Mouse (Mus musculus) hindbrain, embryonic 10.5 days (tissue): ENCODE results near the gene Ephb3. TPM values are rescaled to one million over a fixed set of nuclear protein-coding genes. Genes with fewer than 3 reads are reported as not detected.

Experiments used
- DNase-seq: peaks from one replicate; pipeline ENCODE4 v3.0.0-alpha.2; 2017; ENCODE audit warnings: low spot score
- H3K27ac ChIP-seq: fragments of 300-500 bp; sonication (generic); 2 replicates; pipeline ENCODE4 v1.5.1; 2016; ENCODE audit warnings: mild to moderate bottlenecking, moderate library complexity
- H3K27me3 ChIP-seq: fragments of 300-500 bp; sonication (generic); 2 replicates; pipeline ENCODE4 v1.6.1; 2016; ENCODE audit warnings: mild to moderate bottlenecking; ENCODE audit not compliant: poor library complexity, insufficient read depth, severe bottlenecking
- H3K36me3 ChIP-seq: fragments of 300-500 bp; sonication (generic); 2 replicates; pipeline ENCODE4 v1.6.1; 2016; ENCODE audit warnings: mild to moderate bottlenecking, moderate library complexity
- H3K4me1 ChIP-seq: fragments of 300-500 bp; sonication (generic); replicated peaks from 2 replicates; pipeline ENCODE4 v1.6.1; 2016; ENCODE audit warnings: mild to moderate bottlenecking
- H3K4me3 ChIP-seq: fragments of 300-500 bp; sonication (generic); 2 replicates; pipeline ENCODE4 v1.5.1; 2016; ENCODE audit warnings: mild to moderate bottlenecking, moderate library complexity
- H3K9me3 ChIP-seq: fragments of 300-500 bp; sonication (generic); 2 replicates; pipeline ENCODE4 v1.6.1; 2016; ENCODE audit warnings: mild to moderate bottlenecking, moderate library complexity
- WGBS: fragments of 180-500 bp; shearing (Covaris S2); methylation state at CpG from one replicate; pipeline ENCODE4 v1.1.7; 2016; 5-methylcytosine and 5-hydroxymethylcytosine counted together
- polyA plus RNA-seq: library from polyadenylated mRNA; unstranded; fragments of >200 nt; fragmentation: Nextera tagmentation; extraction: Ambion mirVana; gene quantifications from 2 replicates; pipeline ENCODE4 v1.2.1, GENCODE M21; 2016

The Ephb3 gene
- polyA plus RNA-seq, 1 experiment from 2014 or later: 17.7 TPM

DNA sequence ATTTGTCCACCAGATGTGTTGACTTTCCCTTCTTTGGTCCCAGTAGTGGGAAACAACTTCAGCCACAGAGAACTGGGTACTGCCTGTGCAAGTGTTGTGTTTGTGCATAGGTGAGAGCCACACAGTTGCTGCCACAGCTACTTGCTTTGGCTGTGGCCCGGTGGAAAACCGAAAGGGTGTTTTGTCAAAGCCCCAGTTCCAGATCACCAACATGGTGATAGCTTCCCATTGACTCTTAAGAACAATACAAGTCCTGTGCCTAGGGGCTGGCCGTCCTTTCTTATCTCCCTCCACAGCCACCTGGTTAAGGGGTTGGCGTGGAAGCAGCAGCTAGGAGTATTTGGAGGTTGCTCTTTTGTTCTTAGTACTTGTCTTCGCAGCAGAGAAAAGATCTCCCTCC is 5.6 kb downstream of the Ephb3 start:
- 8% methylated on average over 5 of the region's 5 CpGs for WGBS
- H3K4me1 ChIP-seq: peaks cover 83% of the 10 kb centered on the region
- DNase-seq: no peak
- peak overlapping the region; percentile 87 for H3K27ac ChIP-seq
- H3K4me3 ChIP-seq: peak overlapping the region; percentile 49
- H3K27me3 ChIP-seq: peaks cover 39% of the 10 kb centered on the region
- peaks cover 17% of the 10 kb centered on the region for H3K36me3 ChIP-seq
- H3K9me3 ChIP-seq: no peaks in the 10 kb centered on the region

DNA sequence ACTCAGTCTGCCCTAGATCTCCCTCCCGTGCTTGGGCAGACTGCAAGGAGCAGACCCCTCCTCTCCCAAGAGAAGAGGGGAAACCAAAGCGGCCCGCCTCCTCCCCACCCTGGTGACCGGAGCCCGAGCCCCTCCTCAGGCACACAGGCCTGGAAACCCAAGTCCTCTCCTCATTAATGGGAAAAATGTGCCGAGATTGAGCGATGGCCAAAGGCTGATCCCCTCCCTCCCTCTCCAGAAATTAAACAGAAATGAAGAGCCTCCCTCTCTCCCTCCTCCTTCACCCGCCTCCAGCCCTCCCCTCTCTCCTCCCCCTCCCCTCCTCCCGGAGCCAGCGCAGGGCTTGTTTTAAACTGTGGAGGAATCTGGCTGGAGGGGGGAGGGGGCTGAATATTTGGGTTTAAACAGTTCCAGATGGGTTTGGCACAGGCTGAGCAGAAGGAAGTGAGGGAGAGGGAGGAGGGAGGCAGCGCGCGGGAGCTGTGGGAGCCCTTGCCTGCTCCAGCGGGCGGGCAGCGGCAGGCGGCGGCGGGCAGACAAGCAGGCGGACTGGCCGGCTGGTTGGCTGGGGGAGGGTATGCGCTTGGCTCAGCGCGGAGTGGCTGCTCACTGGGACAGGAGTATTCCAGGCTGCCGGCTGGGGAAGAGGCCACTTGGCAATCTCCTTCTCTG is 6.2 kb downstream of the Ephb3 start:
- WGBS: under 1% methylated on average over 25 of the region's 25 CpGs
- H3K4me1 ChIP-seq: peaks cover 84% of the 10 kb centered on the region
- H3K27me3 ChIP-seq: peaks cover 40% of the 10 kb centered on the region
- peak overlapping the region; percentile 49 for H3K4me3 ChIP-seq
- peaks cover 23% of the 10 kb centered on the region for H3K36me3 ChIP-seq
- H3K9me3 ChIP-seq: no peaks in the 10 kb centered on the region
- DNase-seq: peak; percentile 92
- H3K27ac ChIP-seq: peak overlapping the region; percentile 87

DNA sequence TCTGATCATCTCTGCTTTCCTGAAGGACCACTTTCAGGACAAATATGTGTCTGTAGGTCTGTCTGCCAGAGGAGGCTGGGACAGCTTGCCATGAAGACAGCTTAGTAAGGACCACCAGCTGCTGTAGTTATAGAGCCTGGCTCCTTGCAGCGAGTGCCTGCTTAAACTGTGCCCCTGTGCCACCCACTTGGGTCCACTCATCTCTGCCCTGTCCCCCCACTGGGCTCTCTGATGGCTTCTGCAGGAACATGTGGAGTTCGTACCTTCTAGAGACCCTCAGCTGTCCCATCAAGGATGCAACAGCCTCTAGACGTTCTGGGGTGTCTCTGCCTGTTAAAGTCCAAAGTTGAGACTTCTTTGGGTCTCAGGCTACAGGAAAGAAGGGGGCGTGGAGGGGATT is 6.9 kb downstream of the Ephb3 start:
- 36% methylated on average over 4 of the region's 4 CpGs for WGBS
- H3K27me3 ChIP-seq: peaks cover 37% of the 10 kb centered on the region
- H3K27ac ChIP-seq: peak overlapping the region; percentile 87
- H3K4me3 ChIP-seq: peak overlapping the region; percentile 49
- peaks cover 84% of the 10 kb centered on the region for H3K4me1 ChIP-seq
- H3K9me3 ChIP-seq: no peaks in the 10 kb centered on the region
- no peak for DNase-seq
- H3K36me3 ChIP-seq: peaks cover 28% of the 10 kb centered on the region

DNA sequence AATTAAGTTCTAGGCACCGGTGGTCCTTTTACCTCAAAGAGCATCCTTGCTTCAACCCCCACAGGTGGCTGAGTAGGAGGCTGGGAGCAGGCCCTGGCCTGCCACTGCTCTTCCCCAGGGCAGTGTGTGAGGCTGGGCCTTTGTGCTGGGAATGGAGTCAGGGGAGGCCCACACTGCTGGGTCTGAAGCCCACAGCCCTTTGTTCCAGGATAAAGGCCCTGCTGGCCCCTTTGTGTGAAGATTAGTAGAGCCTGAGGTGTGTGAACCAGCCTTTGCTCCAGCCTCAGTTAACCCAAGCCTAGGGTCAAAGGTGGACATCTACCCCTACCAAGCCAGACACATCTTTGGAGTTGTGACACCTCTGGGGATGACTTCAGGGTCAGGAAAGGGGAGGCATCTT is 7.8 kb downstream of the Ephb3 start:
- 0% methylated on average over 1 of the region's 1 CpGs for WGBS

DNA sequence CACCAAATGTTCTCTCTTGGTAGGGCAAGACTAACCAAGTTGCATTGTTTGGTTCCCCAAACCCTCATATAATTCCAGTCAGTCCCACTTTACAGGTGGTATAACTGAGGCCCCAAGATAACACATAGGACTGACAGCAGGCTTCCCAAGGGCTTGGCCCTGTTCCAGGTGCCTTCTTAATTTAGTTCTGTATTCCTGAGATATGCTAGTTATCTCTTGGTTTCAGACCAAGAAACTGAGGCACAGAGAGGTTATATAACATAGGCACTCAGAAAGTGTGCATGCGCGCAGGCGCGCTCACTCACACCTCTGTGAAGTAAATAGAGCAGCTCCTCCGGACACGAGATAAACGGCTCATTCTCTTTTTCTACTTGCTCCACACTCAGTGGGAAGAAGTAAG is 9.4 kb downstream of the Ephb3 start:
- WGBS: 98% methylated on average over 7 of the region's 7 CpGs
- H3K9me3 ChIP-seq: no peaks in the 10 kb centered on the region
- H3K4me3 ChIP-seq: no peak overlapping the region
- peaks cover 75% of the 10 kb centered on the region for H3K4me1 ChIP-seq
- H3K27me3 ChIP-seq: peaks cover 15% of the 10 kb centered on the region
- peaks cover 51% of the 10 kb centered on the region for H3K36me3 ChIP-seq
- DNase-seq: no peak
- H3K27ac ChIP-seq: no peak overlapping the region

More for the DNA sequence above, 7.8 kb downstream of the Ephb3 start:
- Histone ChIP-seq H3K36me3 (peaks cover 35% of the 10 kb centered on the region), H3K4me3 (peak overlapping the region; percentile 19; the same call in 1 of the 2 replicates), H3K9me3 (no peaks in the 10 kb centered on the region), H3K4me1 (peaks cover 84% of the 10 kb centered on the region), H3K27ac (peak overlapping the region; percentile 87), H3K27me3 (peaks cover 29% of the 10 kb centered on the region)
- peak; percentile 54 for DNase-seq

DNA sequence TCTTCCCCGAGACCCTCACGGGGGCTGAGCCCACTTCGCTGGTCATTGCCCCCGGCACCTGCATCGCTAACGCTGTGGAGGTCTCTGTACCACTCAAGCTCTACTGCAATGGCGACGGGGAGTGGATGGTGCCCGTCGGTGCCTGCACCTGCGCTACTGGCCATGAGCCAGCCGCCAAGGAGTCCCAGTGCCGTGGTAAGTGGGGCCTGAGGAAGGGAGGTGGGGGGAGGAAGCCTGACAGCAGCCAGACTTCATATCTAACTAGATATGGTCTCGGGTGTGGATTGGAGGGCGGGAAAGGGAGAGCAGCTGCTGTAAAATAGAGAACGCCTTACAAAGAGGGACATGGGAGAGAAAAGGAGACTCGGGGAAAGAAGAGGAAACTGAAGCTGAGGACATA is 10.2 kb downstream of the Ephb3 start:
- peaks cover 14% of the 10 kb centered on the region for H3K27me3 ChIP-seq
- no peaks in the 10 kb centered on the region for H3K9me3 ChIP-seq
- DNase-seq: no peak
- H3K27ac ChIP-seq: peak overlapping the region; percentile 23; the same call in 1 of the 2 replicates
- no peak overlapping the region for H3K4me3 ChIP-seq
- 90% methylated on average over 17 of the region's 17 CpGs for WGBS
- H3K4me1 ChIP-seq: peaks cover 66% of the 10 kb centered on the region
- H3K36me3 ChIP-seq: peaks cover 60% of the 10 kb centered on the region

DNA sequence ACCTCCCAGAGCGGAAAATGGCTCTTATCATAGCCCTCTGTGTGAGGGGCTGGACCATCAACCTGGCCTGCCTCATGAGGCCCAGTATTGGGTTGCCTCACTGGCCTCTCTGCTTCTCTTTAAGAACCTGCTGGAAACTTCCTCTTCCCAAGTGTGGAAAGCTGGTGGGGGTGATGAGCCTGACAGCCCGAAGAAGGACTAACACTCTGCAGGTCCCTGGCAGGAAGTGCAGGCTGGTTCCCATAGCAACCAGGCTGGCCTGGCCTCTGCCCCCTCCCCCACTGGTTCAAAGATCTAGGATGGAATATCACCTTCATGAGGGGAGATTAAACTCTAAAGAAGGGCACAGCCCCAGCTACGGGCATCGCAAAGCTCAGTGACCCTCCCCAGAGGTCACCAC is 11.5 kb downstream of the Ephb3 start:
- Histone ChIP-seq H3K4me1 (peaks cover 54% of the 10 kb centered on the region), H3K36me3 (peaks cover 72% of the 10 kb centered on the region), H3K9me3 (no peaks in the 10 kb centered on the region), H3K27ac (0 out of 2 replicates have a peak overlapping the region, but pooled peaks have one; percentile 13), H3K4me3 (peak overlapping the region; percentile 18; the same call in 1 of the 2 replicates), H3K27me3 (peaks cover 14% of the 10 kb centered on the region)
- DNase-seq: peak; percentile 66
- 32% methylated on average over 4 of the region's 4 CpGs for WGBS

DNA sequence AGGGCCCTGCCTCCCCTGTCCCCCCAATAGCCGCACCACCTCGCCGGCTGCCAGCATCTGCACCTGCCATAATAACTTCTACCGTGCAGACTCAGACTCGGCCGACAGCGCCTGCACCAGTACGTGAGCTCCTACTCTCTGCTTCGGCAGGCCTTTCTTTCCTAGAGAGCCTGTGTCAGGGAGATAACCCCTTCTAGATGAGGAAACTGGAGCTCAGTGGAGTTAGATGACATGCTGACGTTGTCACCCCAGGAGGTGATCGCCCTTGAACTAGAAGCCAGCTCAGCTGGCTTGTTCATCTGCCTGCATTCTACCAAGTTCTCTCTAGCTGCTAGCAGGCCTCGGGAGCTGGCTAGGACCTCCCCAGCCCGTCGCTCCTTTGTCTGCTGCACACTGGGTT is 12.7 kb downstream of the Ephb3 start:
- WGBS: 88% methylated on average over 14 of the region's 14 CpGs
- no peak for DNase-seq
- Histone ChIP-seq H3K9me3 (no peaks in the 10 kb centered on the region), H3K4me1 (peaks cover 42% of the 10 kb centered on the region), H3K27me3 (peaks cover 14% of the 10 kb centered on the region), H3K36me3 (peaks cover 84% of the 10 kb centered on the region), H3K27ac (no peak overlapping the region), H3K4me3 (no peak overlapping the region)

DNA sequence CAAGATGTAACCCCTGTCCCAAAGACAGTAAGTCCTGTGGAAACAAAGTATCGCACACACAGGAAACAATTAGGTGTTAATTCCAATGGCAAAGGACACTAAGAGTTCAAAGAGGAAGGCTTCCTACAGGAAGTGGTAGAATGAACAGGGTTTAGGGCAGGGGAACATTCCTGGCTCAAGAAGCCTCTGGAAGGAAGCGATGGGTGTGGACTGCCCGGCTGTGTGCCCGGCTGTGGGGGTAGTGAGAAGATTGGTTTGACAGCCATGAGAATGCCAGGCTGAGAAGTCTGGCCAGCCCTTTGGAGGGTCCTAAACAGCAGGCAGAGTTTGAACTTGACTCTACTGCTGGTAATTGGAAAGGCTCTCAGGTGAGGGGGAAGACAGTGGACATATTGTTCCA is 15.1 kb downstream of the Ephb3 start:
- WGBS: 92% methylated on average over 4 of the region's 4 CpGs

DNA sequence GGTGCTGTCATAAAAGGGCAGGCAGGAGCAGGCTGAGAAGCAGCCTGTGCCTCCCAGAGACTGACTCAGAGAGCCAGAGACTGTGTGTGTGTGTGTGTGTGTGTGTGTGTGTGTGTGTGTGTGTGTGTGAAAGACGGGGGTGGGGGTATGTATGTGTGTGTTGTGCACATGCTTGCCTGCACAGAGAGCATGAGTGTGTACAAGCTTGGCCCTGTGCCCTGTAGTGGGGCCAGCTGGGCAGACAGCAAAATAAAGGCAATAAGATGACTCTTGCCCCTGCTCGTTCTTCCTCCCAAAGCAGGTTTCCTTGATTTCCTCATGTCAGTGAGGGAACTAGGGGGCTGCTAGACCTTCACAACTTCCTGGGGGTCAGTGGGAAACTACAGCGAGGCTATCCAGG is 18.5 kb downstream of the Ephb3 start:
- H3K36me3 ChIP-seq: peaks cover 67% of the 10 kb centered on the region
- H3K4me3 ChIP-seq: no peak overlapping the region
- 90% methylated on average over 3 of the region's 3 CpGs for WGBS
- H3K27me3 ChIP-seq: no peaks in the 10 kb centered on the region
- H3K9me3 ChIP-seq: no peaks in the 10 kb centered on the region
- H3K27ac ChIP-seq: no peak overlapping the region
- H3K4me1 ChIP-seq: peaks cover 10% of the 10 kb centered on the region; the same call in 1 of the 2 replicates
- DNase-seq: no peak

More for the DNA sequence above, 15.1 kb downstream of the Ephb3 start:
- no peaks in the 10 kb centered on the region for H3K9me3 ChIP-seq
- peaks cover 34% of the 10 kb centered on the region for H3K4me1 ChIP-seq
- no peak overlapping the region for H3K4me3 ChIP-seq
- no peak for DNase-seq
- H3K36me3 ChIP-seq: peaks cover 97% of the 10 kb centered on the region
- no peak overlapping the region for H3K27ac ChIP-seq
- H3K27me3 ChIP-seq: peaks cover 6% of the 10 kb centered on the region

DNA sequence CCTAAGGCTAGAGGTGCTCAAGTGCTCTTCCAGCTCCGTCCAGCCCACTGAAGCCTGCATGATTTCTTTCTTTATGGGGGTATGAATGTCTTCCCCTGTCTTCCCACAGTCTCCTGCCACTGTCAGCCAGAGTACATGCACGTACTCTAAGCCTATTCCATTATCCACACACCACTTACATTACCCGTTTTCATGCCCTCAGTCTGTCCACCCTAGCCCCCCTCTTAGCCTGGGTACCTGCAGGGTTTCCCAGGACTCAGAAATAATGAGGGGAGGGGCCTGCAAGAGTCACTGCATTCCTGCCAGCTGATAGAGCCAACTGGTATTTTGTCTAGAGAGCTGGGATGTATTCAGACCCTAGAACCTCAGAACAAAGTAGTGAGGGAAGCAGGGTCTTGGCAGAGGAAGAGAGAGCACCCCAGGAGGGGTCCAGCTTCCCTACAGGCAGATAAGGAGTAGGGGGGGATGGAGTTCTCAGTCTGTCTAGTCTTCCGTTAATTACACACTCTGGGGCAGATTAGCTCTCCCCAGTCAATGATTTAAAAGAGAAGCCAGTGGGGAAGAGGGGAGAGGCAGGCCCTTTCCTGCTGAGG is 20.2 kb downstream of the Ephb3 start:
- peaks cover 50% of the 10 kb centered on the region for H3K36me3 ChIP-seq
- H3K27ac ChIP-seq: 0 out of 2 replicates have a peak overlapping the region, but pooled peaks have one; percentile 35
- H3K4me1 ChIP-seq: peaks cover 10% of the 10 kb centered on the region; the same call in 1 of the 2 replicates
- H3K27me3 ChIP-seq: no peaks in the 10 kb centered on the region
- no peak for DNase-seq
- no peaks in the 10 kb centered on the region for H3K9me3 ChIP-seq
- WGBS: 52% methylated on average over 4 of the region's 4 CpGs
- no peak overlapping the region for H3K4me3 ChIP-seq

DNA sequence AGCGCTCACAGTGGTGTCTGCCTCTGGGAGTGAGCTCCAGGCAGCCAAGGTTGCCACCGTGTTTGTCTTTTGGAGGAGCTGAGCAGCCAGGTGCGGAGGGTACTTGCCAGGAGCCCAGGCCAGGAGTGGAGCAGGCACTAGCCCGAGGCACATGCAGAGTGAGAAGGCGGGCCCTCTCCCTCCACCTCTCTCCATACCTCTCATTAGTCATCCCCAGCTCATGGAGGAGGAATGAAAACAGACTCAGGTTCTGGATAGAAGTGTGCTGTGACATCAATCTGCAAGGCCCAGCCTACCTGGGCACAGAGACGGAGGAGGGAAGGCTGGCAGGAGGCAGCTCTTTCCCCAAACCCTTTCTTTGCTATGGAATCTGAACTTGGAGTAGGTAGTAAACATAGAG is 22.1 kb downstream of the Ephb3 start:
- WGBS: 75% methylated on average over 6 of the region's 6 CpGs
- Histone ChIP-seq H3K4me1 (peaks cover 10% of the 10 kb centered on the region; the same call in 1 of the 2 replicates), H3K36me3 (peaks cover 31% of the 10 kb centered on the region), H3K27me3 (0 out of 2 replicates have a peak, but pooled peaks cover 6% of the 10 kb centered on the region), H3K27ac (no peak overlapping the region), H3K9me3 (no peaks in the 10 kb centered on the region), H3K4me3 (no peak overlapping the region)
- DNase-seq: no peak

DNA sequence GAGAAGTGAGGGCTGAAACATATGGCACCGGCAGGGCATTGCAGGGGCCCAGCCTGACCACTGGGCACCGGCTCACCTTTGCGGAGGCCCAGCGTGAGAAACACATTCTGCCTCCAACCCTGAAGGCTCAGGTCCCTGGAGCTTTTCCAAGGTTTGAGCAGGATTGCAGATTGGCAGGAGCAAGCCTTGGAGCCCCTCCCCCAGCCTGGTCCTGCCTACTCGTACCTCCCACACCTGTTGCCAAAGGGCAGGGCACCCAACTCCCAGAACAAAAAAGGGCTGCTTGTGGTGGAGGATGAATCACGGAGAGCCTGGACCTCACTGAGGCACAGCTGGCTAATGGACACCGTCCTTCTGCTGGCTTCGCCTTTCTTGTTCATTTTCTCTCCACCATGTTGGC is 30.6 kb downstream of the Ephb3 start:
- Histone ChIP-seq H3K9me3 (no peaks in the 10 kb centered on the region; the same call in 1 of the 2 replicates), H3K36me3 (no peaks in the 10 kb centered on the region), H3K27ac (no peak overlapping the region), H3K27me3 (peaks cover 28% of the 10 kb centered on the region), H3K4me3 (no peak overlapping the region), H3K4me1 (peaks cover 25% of the 10 kb centered on the region)
- no peak for DNase-seq
- 70% methylated on average over 8 of the region's 8 CpGs for WGBS
